Mouse (Mus musculus): Measurements from ENCODE around the gene Krtap4-6. TPM values are rescaled to one million over a fixed set of nuclear protein-coding genes. Genes with fewer than 3 reads are reported as not detected.

The Krtap4-6 gene
- polyA plus RNA-seq (2012; rRNA removed), result not detected in 2 replicates

DNA sequence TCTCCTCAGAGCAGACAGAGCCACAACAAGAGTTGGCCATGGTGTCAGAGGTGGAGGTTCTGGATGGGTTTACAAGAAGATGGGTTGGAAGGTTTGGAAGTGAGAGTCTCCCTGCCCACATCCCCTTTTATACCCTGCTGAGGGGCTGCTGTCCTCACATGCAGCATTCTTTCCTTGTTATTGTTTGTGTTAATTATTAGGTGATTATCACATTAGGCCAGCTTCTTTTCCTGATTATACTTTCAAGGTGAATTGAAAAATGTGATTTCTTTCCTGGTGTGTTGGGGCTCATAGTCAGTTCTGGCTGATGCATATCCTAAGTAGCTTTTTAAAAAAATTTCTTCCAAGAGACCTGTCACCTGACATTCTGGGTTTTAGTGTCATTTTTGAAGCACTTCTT, at the start of gene Krtap4-6:
TSS of gene Krtap4-6 (minus strand) at position 101 of the 400 bp plus-strand sequence.

DNA sequence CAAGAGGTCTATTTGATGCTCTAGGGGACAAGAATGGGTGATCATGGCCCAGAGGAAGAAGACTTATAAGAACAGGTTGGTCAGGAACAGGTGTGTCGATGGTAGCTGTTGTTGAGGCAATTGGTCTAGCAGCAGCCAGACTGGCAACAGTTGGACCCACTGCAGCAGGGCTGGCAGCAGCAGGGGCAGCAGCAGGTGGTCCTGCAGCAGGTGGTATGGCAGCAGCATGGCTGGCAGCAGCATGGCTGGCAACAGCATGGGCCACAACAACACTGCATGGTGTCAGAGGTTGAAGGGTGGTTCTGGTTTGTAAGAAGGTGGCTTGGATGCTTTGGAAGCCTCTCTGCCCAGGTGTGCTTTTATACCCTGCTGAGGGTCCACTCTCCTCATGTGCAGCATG, 24.7 kb upstream of the Krtap4-6 start, which contains the start of gene Gm14190:
TSS of gene Gm14190 (minus strand) at position 278 of the 400 bp plus-strand sequence.

DNA sequence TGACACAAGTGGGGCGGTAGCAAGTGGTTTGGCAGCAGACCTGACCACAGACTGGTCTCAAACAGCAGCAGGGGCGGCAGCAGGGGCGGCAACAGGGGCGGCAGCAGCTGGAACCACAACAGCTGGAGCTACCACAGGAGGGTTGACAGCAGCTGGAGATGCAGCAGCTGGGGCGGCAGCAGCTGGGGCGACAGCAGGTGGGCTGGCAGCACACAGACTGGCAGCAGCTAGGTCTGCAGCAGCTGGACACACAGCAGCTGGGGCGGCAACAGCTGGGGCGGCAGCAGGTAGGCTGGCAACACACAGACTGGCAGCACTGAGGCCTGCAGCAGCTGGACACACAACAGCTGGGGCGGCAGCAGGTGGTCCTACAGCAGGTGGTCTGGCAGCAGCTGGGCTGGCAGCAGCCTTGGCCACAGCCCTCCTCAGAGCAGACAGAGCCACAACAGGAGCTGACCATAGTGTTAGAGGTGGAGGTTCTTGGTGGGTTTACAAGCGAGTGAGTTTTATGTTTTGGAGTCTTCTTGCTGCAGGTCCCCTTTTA, 7.2 kb downstream of the Krtap4-6 start, which contains the start of gene Gm11563:
TSS of gene Gm11563 (minus strand) at position 494 of the 544 bp plus-strand sequence.

DNA sequence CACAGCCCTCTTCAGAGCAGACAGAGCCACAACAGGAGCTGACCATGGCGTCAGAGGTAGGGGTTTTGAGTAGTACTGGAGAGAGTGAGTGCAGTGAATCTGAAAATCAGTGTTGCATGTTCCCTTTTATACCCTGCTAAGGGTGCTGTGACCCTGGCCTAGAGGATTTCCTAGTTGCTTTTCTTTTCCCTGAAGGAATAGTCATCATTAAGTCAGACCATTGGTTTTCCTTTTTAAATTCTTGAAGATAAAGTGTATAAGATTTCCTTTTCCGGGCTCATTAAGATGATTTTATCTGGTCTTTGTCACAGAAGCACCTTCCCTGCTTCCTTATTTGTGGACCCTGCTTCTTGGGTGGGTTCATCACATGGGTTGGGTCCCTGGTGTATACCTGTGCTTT, 15.6 kb downstream of the Krtap4-6 start, which contains the start of gene Gm11555:
TSS of gene Gm11555 (minus strand) at position 101 of the 400 bp plus-strand sequence.

DNA sequence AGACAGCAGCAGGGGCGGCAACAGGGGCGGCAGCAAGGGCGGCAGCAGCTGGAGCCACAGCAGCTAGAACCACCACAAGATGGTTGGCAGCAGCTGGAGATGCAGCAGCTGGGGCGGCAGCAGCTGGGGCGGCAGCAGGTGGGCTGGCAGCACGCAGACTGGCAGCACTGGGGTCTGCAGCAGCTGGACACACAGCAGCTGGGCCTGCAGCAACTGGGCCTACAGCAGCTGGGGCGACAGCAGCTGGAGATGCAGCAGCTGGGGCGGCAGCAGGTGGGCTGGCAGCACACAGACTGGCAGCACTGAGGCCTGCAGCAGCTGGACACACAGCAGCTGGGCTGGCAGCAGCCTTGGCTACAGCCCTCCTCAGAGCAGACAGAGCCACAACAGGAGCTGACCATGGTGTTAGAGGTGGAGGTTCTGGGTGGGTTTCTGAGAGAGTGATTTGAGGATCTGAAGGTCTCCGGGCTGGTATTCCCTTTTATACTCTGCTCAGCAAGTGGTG, 22.1 kb downstream of the Krtap4-6 start, which contains the start of gene Krtap4-7:
TSS of gene Krtap4-7 (minus strand) at position 455 of the 505 bp plus-strand sequence.

DNA sequence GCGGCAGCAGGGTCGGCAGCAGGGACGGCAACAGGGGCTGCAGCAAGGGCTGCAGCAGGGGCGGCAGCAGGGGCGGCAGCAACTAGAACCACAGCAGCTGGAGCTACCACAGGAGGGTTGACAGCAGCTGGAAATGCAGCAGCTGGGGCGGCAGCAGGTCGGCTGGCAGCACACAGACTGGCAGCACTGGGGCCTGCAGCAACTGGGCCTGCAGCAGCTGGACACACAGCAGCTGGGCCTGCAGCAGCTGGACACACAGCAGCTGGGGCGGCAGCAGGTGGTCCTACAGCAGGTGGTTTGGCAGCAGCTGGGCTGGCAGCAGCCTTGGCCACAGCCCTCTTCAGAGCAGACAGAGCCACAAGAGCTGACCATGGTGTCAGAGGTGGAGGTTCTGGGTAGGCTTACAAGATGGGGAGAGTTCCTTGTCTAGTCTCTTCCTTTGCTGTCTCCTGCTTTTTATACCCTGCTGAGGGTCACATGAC, 31.1 kb downstream of the Krtap4-6 start, which contains the start of gene Krtap4-2:
TSS of gene Krtap4-2 (minus strand) at position 432 of the 482 bp plus-strand sequence.

DNA sequence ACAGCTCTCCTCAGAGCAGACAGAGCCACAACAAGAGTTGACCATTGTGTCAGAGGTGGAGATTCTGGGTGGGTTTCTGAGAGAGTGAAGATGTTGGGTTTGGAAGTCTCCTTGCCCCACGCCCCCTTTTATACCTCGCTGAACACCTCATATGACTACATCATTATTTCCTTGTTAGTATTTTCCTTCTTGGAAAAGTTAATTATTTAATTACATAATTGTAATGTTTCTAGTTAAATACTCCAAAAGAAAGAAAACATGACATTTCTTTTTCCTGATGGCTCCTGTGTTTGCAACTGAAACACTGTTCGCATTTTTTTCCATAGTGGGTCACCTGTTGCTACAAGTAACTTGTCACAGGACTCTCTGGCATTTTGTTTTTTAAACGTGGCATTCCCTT, 37.6 kb downstream of the Krtap4-6 start, which contains the start of gene Krtap4-1:
TSS of gene Krtap4-1 (minus strand) at position 101 of the 400 bp plus-strand sequence.

DNA sequence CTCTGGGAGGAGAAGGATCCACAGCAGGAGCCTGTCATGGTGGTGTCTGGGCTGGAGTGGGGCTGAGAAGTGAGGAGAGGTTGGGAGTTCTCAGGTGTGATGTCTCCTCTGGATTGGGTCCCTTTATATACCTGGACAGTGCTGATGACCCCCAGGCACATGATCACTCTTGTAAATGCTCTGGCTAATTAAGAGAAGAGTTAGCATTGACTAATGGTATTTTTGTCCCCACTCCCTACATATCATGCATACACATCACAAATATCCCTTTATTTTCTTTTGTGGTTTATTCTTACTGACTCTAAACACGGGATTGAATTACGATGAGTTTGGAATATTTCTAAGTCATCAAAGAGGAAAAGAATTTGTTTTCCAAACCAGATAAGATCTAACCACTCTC, 45.4 kb downstream of the Krtap4-6 start, which contains the start of gene Gm11562:
TSS of gene Gm11562 (minus strand) at position 101 of the 400 bp plus-strand sequence.

Other genes with a start within 250 kb of the Krtap4-6 start
- 0.04 TPM in 1 of 2 replicates, not detected in the other for gene Krt12, start 243.7 kb downstream of the Krtap4-6 start, polyA plus RNA-seq (2012; rRNA removed)
- 1.1 and 2.3 TPM in 2 replicates for gene Krt20, start 227.8 kb downstream of the Krtap4-6 start, polyA plus RNA-seq (2012; rRNA removed)
- gene Krt23, start 172.8 kb downstream of the Krtap4-6 start, polyA plus RNA-seq (2012; rRNA removed), result 0.08 and 0.14 TPM in 2 replicates
- not detected in 2 replicates for gene Krt39, start 144.6 kb downstream of the Krtap4-6 start, polyA plus RNA-seq (2012; rRNA removed)
- gene Krt40, start 122.8 kb downstream of the Krtap4-6 start, polyA plus RNA-seq (2012; rRNA removed), result 0.07 TPM in 1 of 2 replicates, not detected in the other
- gene Krtap3-3, start 115.1 kb downstream of the Krtap4-6 start, polyA plus RNA-seq (2012; rRNA removed), result not detected in 2 replicates
- not detected in 2 replicates for gene Krtap3-2, start 109.1 kb downstream of the Krtap4-6 start, polyA plus RNA-seq (2012; rRNA removed)
- not detected in 2 replicates for gene Gm11939, start 106.5 kb downstream of the Krtap4-6 start, polyA plus RNA-seq (2012; rRNA removed)
- not detected in 2 replicates for gene Krtap3-1, start 99.3 kb downstream of the Krtap4-6 start, polyA plus RNA-seq (2012; rRNA removed)
- not detected in 2 replicates for gene Krtap1-5, start 84.9 kb downstream of the Krtap4-6 start, polyA plus RNA-seq (2012; rRNA removed)
- gene Krtap1-4, start 82.3 kb downstream of the Krtap4-6 start, polyA plus RNA-seq (2012; rRNA removed), result not detected in 2 replicates
- not detected in 2 replicates for gene Krtap1-3, start 74.6 kb downstream of the Krtap4-6 start, polyA plus RNA-seq (2012; rRNA removed)
- not detected in 2 replicates for gene Krtap9-3, start 67.9 kb downstream of the Krtap4-6 start, polyA plus RNA-seq (2012; rRNA removed)
- not detected in 2 replicates for gene Gm11938, start 62.7 kb downstream of the Krtap4-6 start, polyA plus RNA-seq (2012; rRNA removed)
- gene Gm11937, start 55.8 kb downstream of the Krtap4-6 start, polyA plus RNA-seq (2012; rRNA removed), result not detected in 2 replicates
- not detected in 2 replicates for gene Krtap2-4, start 51.1 kb downstream of the Krtap4-6 start, polyA plus RNA-seq (2012; rRNA removed)
- gene Gm11562, start 45.5 kb downstream of the Krtap4-6 start, polyA plus RNA-seq (2012; rRNA removed), result not detected in 2 replicates
- gene Krtap4-1, start 37.7 kb downstream of the Krtap4-6 start, polyA plus RNA-seq (2012; rRNA removed), result not detected in 2 replicates
- gene Krtap4-2, start 30.9 kb downstream of the Krtap4-6 start, polyA plus RNA-seq (2012; rRNA removed), result not detected in 2 replicates
- gene Krtap4-7, start 21.9 kb downstream of the Krtap4-6 start, polyA plus RNA-seq (2012; rRNA removed), result not detected in 2 replicates
- gene Gm11555, start 15.7 kb downstream of the Krtap4-6 start, polyA plus RNA-seq (2012; rRNA removed), result not detected in 2 replicates
- gene Gm11563, start 7.0 kb downstream of the Krtap4-6 start, polyA plus RNA-seq (2012; rRNA removed), result not detected in 2 replicates
- not detected in 2 replicates for gene Gm14190, start 24.8 kb upstream of the Krtap4-6 start, polyA plus RNA-seq (2012; rRNA removed)
- gene Gm14180, start 68.3 kb upstream of the Krtap4-6 start, polyA plus RNA-seq (2012; rRNA removed), result not detected in 2 replicates
- gene Gm11595, start 107.0 kb upstream of the Krtap4-6 start, polyA plus RNA-seq (2012; rRNA removed), result not detected in 2 replicates
- gene Krtap4-8, start 114.7 kb upstream of the Krtap4-6 start, polyA plus RNA-seq (2012; rRNA removed), result not detected in 2 replicates
- gene Krtap4-9, start 119.2 kb upstream of the Krtap4-6 start, polyA plus RNA-seq (2012; rRNA removed), result not detected in 2 replicates
- gene Gm11596, start 127.5 kb upstream of the Krtap4-6 start, polyA plus RNA-seq (2012; rRNA removed), result not detected in 2 replicates
- not detected in 2 replicates for gene Gm11569, start 133.0 kb upstream of the Krtap4-6 start, polyA plus RNA-seq (2012; rRNA removed)
- gene Gm11554, start 138.5 kb upstream of the Krtap4-6 start, polyA plus RNA-seq (2012; rRNA removed), result not detected in 2 replicates
- gene Krtap4-13, start 143.9 kb upstream of the Krtap4-6 start, polyA plus RNA-seq (2012; rRNA removed), result not detected in 2 replicates
- not detected in 2 replicates for gene Gm11564, start 149.7 kb upstream of the Krtap4-6 start, polyA plus RNA-seq (2012; rRNA removed)
- not detected in 2 replicates for gene 2300003K06Rik, start 172.1 kb upstream of the Krtap4-6 start, polyA plus RNA-seq (2012; rRNA removed)
- gene Krtap4-16, start 185.6 kb upstream of the Krtap4-6 start, polyA plus RNA-seq (2012; rRNA removed), result not detected in 2 replicates
- not detected in 2 replicates for gene Gm11568, start 192.0 kb upstream of the Krtap4-6 start, polyA plus RNA-seq (2012; rRNA removed)
- not detected in 2 replicates for gene Gm11559, start 198.5 kb upstream of the Krtap4-6 start, polyA plus RNA-seq (2012; rRNA removed)
- gene Krtap9-1, start 207.4 kb upstream of the Krtap4-6 start, polyA plus RNA-seq (2012; rRNA removed), result not detected in 2 replicates
- not detected in 2 replicates for gene Gm11567, start 213.2 kb upstream of the Krtap4-6 start, polyA plus RNA-seq (2012; rRNA removed)
- gene Krtap31-1, start 242.0 kb upstream of the Krtap4-6 start, polyA plus RNA-seq (2012; rRNA removed), result not detected in 2 replicates
- gene Gm11565, start 248.8 kb upstream of the Krtap4-6 start, polyA plus RNA-seq (2012; rRNA removed), result not detected in 2 replicates